Mouse (Mus musculus) ES-Bruce4 (cell line): ENCODE measurements around the gene 6030468B19Rik.

ENCODE experiments used
- CTCF ChIP-seq: IDR thresholded peaks from one replicate; pipeline ENCODE4 v1.8.1; 2011; ENCODE audit warnings: low read depth, low read length
- EP300 ChIP-seq: IDR thresholded peaks from 2 replicates; pipeline ENCODE4 v1.6.1; 2011; ENCODE audit warnings: low read depth, low read length; ENCODE audit not compliant: insufficient read depth
- POLR2A ChIP-seq: IDR thresholded peaks from one replicate; pipeline ENCODE4 v1.8.1; 2011; ENCODE audit warnings: low read length; ENCODE audit not compliant: insufficient read depth

GRCm38 (mm10) chr11:117822728-117823241 is 25.3 kb downstream of the 6030468B19Rik start:
- no peak for TF ChIP-seq CTCF
- TF ChIP-seq POLR2A: no peak
- TF ChIP-seq EP300: no peak
